11 mouse cellular contexts compared by ENCODE assay signal in genomic region chr3:103592636-103593035, GRCm38 (mm10).
"Had no signal": no experiment of that assay in that cellular context is flagged by ENCODE, and none has a peak within 500 bp of the region (broad histone marks: within the 10 kb centered on the region; RNA-seq: fewer than 3 reads in every experiment).

No protein-coding gene starts in this region.

- DNase-seq: cerebellum, adult 9-11 months; cerebellum, postnatal 36 days; embryo, embryonic 11 days; forebrain, postnatal 0 days; gastrocnemius, adult 2 months; gastrocnemius, postnatal 10 days; gastrocnemius, postnatal 14 days; gastrocnemius, postnatal 25 days; gastrocnemius, postnatal 36 days; heart, adult 18-20 months; heart, adult 2 months had no signal
